In genomic region chr4:149047360-149047759, GRCm38 (mm10) we compare ENCODE assay signal across 9 mouse cellular contexts. TPM values are rescaled to one million over a fixed set of nuclear protein-coding genes. Genes with fewer than 3 reads are reported as not detected.
DNase-seq lines count a peak whose midpoint lies in the region; ATAC-seq lines count a peak whose summit lies in the region.
"Had no signal": no experiment of that assay in that cellular context is flagged by ENCODE, and none has a peak within 500 bp of the region (broad histone marks: within the 10 kb centered on the region; RNA-seq: fewer than 3 reads in every experiment).

No protein-coding gene starts in this region.

- no peak overlapping the region for H3K9ac ChIP-seq in midbrain, embryonic 11.5 days (ENCODE audit: low read length)
- H3K9ac ChIP-seq: limb, embryonic 15.5 days had no signal

- no peak overlapping the region for H3K27ac ChIP-seq in embryonic facial prominence, embryonic 10.5 days (replicated peaks)
- no peak overlapping the region for H3K27ac ChIP-seq in limb, embryonic 10.5 days
- no peak overlapping the region for H3K27ac ChIP-seq in midbrain, embryonic 11.5 days (ENCODE audit: low read depth, low read length)
- H3K27ac ChIP-seq: limb, embryonic 15.5 days had no signal

- peak; percentile 19 for DNase-seq in thymus, postnatal 25 days
- DNase-seq in thymus, postnatal 10 days (ENCODE audit: low spot score in 2 of 2), result no peak
- peak; percentile 76 for DNase-seq in embryonic facial prominence, embryonic 10.5 days (ENCODE audit: low spot score)
- DNase-seq in heart, postnatal 36 days, result peak; percentile 44 to 51
- peak; percentile 75 for DNase-seq in limb, embryonic 10.5 days (ENCODE audit: low spot score)
- peak; percentile 91 for DNase-seq in midbrain, embryonic 11.5 days (ENCODE audit: low spot score, missing footprints)
- DNase-seq in adipocyte (ENCODE audit: low spot score), result no peak
- no peak for DNase-seq in spleen, adult 12 weeks (ENCODE audit: low spot score)

- H3K4me3 ChIP-seq in embryonic facial prominence, embryonic 10.5 days, result peak overlapping the region; percentile 20; the same call in 1 of the 2 replicates
- H3K4me3 ChIP-seq in limb, embryonic 10.5 days, result peak overlapping the region; percentile 32
- H3K4me3 ChIP-seq in midbrain, embryonic 11.5 days (ENCODE audit: low read depth, low read length), result no peak overlapping the region
- H3K4me3 ChIP-seq: limb, embryonic 15.5 days had no signal

- H3K4me2 ChIP-seq in midbrain, embryonic 11.5 days, result no peak overlapping the region
- H3K4me2 ChIP-seq: limb, embryonic 15.5 days had no signal

- no peaks in the 10 kb centered on the region for H3K9me3 ChIP-seq in embryonic facial prominence, embryonic 10.5 days
- H3K9me3 ChIP-seq in limb, embryonic 10.5 days (replicated peaks), result no peaks in the 10 kb centered on the region
- H3K9me3 ChIP-seq in midbrain, embryonic 11.5 days (ENCODE audit: control insufficient read depth, low read length), result no peaks in the 10 kb centered on the region
- H3K9me3 ChIP-seq: limb, embryonic 15.5 days had no signal

- 7% methylated on average over 10 of the region's 10 CpGs for WGBS in embryonic facial prominence, embryonic 10.5 days
- 5% methylated on average over 10 of the region's 10 CpGs for WGBS in limb, embryonic 10.5 days
- 1% methylated on average over 10 of the region's 10 CpGs for WGBS in midbrain, embryonic 11.5 days

- no peaks in the 10 kb centered on the region for H3K36me3 ChIP-seq in embryonic facial prominence, embryonic 10.5 days (replicated peaks)
- H3K36me3 ChIP-seq in limb, embryonic 10.5 days, result 0 out of 2 replicates have a peak, but pooled peaks cover 3% of the 10 kb centered on the region
- H3K36me3 ChIP-seq in midbrain, embryonic 11.5 days (ENCODE audit: control insufficient read depth, insufficient read depth, low read length), result no peaks in the 10 kb centered on the region
- H3K36me3 ChIP-seq: limb, embryonic 15.5 days had no signal

- H3K4me1 ChIP-seq in embryonic facial prominence, embryonic 10.5 days, result peaks cover 70% of the 10 kb centered on the region
- H3K4me1 ChIP-seq in limb, embryonic 10.5 days, result peaks cover 60% of the 10 kb centered on the region
- peaks cover 21% of the 10 kb centered on the region for H3K4me1 ChIP-seq in midbrain, embryonic 11.5 days (ENCODE audit: control insufficient read depth, insufficient read depth, low read length)

- peak; percentile 71; the same call in 1 of the 2 replicates for ATAC-seq in midbrain, embryonic 11.5 days (ENCODE audit: low FRiP score)

- peaks cover 14% of the 10 kb centered on the region; the same call in 1 of the 2 replicates for H3K27me3 ChIP-seq in embryonic facial prominence, embryonic 10.5 days (replicated peaks; ENCODE audit: low read depth, poor library complexity, severe bottlenecking)
- H3K27me3 ChIP-seq in limb, embryonic 10.5 days (ENCODE audit: low read depth, poor library complexity, severe bottlenecking), result no peaks in the 10 kb centered on the region
- peaks cover 10% of the 10 kb centered on the region for H3K27me3 ChIP-seq in midbrain, embryonic 11.5 days (ENCODE audit: control insufficient read depth, insufficient read depth, low read length)

- intact Hi-C loops in heart, postnatal 36 days (cut with DNase I), result loop anchor here (5.0 kb wide), 2 partner anchors 240 to 305 kb away; no protein-coding TSS in a partner anchor

RNA-seq across cellular contexts. Expression of gene Pex14, which starts 52.3 kb away (rescaled TPM):
- 59.0 and 60.7 TPM in 2 replicates for polyA plus RNA-seq in embryonic facial prominence, embryonic 10.5 days (2016; fragmentation: Nextera tagmentation; extraction: Ambion mirVana)
- 10 to 100 TPM; 21.5 to 23.5 TPM for total RNA-seq in heart, postnatal 36 days (2021)
- 65.0 and 66.1 TPM in 2 replicates for polyA plus RNA-seq in limb, embryonic 10.5 days (2016; fragmentation: Nextera tagmentation; extraction: Ambion mirVana)
- 31.3 and 35.9 TPM in 2 replicates for polyA plus RNA-seq in midbrain, embryonic 11.5 days (2014; fragmentation: Nextera tagmentation; extraction: Ambion mirVana)

RNA-seq across cellular contexts. Expression of gene Dffa, which starts 56.6 kb away (rescaled TPM):
- 34.2 and 36.9 TPM in 2 replicates for polyA plus RNA-seq in embryonic facial prominence, embryonic 10.5 days (2016; fragmentation: Nextera tagmentation; extraction: Ambion mirVana)
- total RNA-seq in heart, postnatal 36 days (2021), result 10 to 100 TPM; 35.6 to 41.7 TPM
- 30.6 and 33.8 TPM in 2 replicates for polyA plus RNA-seq in limb, embryonic 10.5 days (2016; fragmentation: Nextera tagmentation; extraction: Ambion mirVana)
- 24.9 and 25.3 TPM in 2 replicates for polyA plus RNA-seq in midbrain, embryonic 11.5 days (2014; fragmentation: Nextera tagmentation; extraction: Ambion mirVana)

Comparison
In these comparisons a context has a peak if more than half of its experiments do, and no peak if none do; other contexts are left out.
1. DNase-seq: peak in thymus, postnatal 25 days (single experiment), embryonic facial prominence, embryonic 10.5 days (single experiment), heart, postnatal 36 days (2 of 2), limb, embryonic 10.5 days (single experiment) and midbrain, embryonic 11.5 days (single experiment); none in thymus, postnatal 10 days (0 of 2), adipocyte (single experiment) and spleen, adult 12 weeks (single experiment).